Mouse (Mus musculus): ENCODE measurements around the gene Podxl. TPM values are rescaled to one million over a fixed set of nuclear protein-coding genes. Genes with fewer than 3 reads are reported as not detected.

Podxl gene
- polyA plus RNA-seq, 1 experiment = not detected

DNA sequence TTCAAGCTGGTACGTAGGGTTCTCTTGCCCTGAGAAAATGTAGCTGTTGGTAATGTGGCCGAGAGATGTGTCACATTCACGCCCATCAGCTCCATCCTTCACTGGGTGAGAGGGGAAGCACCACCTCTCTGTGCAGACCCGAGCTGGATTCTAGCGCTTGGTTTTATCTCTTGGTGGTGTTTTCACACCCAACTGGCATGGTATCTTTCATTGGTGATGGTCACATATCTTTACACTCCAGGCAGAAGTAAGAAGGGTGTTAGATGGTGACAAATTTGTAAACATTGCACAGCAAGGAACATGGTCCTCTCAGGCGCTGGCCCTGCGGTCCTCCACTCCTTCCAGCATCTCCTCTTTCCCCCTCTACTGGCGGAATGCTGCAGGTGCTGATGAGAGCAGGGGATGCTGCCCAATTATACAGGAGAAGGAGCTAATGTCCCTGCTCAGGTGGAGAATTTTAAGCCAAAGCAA, 44.7 kb downstream of the Podxl start:
- H3K27ac ChIP-seq (ENCODE audit: insufficient read depth, low read depth, low read length) = no peak overlapping the region
- H3K4me1 ChIP-seq (ENCODE audit: control insufficient read depth, insufficient read depth, low read length) = no peaks in the 10 kb centered on the region
- H3K4me3 ChIP-seq (ENCODE audit: insufficient read depth, low read length) = no peak overlapping the region
- TF ChIP-seq POLR2A (IDR thresholded peaks at IDR 0.05; ENCODE audit: borderline replicate concordance, low read depth, low read length) (no peak), CTCF (IDR thresholded peaks at IDR 0.05; ENCODE audit: low read depth, low read length) (no peak)

DNA sequence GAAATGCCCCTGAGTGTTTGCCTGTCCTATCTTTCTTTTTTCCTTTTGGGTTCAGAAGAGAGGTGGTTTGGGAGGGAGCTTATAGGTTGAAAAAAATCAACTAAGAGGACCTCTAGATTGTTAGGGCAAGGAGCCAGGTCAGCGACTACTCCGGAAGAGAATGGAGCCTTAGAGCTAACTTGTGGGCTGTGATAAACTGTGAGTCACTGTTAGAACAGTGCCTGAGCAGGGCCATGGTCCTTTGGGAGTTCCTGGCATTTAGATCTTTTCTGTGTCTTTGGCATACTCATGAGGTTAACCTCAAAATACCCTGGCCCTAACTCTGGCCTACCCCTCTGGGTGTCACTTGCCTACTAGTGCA, 45.5 kb downstream of the Podxl start:
- Histone ChIP-seq H3K27ac (ENCODE audit: insufficient read depth, low read depth, low read length) (no peak overlapping the region), H3K4me1 (ENCODE audit: control insufficient read depth, insufficient read depth, low read length) (no peaks in the 10 kb centered on the region), H3K4me3 (ENCODE audit: insufficient read depth, low read length) (no peak overlapping the region)
- no peak for TF ChIP-seq CTCF (IDR thresholded peaks at IDR 0.05; ENCODE audit: low read depth, low read length)
- TF ChIP-seq POLR2A (IDR thresholded peaks at IDR 0.05; ENCODE audit: borderline replicate concordance, low read depth, low read length) = no peak

DNA sequence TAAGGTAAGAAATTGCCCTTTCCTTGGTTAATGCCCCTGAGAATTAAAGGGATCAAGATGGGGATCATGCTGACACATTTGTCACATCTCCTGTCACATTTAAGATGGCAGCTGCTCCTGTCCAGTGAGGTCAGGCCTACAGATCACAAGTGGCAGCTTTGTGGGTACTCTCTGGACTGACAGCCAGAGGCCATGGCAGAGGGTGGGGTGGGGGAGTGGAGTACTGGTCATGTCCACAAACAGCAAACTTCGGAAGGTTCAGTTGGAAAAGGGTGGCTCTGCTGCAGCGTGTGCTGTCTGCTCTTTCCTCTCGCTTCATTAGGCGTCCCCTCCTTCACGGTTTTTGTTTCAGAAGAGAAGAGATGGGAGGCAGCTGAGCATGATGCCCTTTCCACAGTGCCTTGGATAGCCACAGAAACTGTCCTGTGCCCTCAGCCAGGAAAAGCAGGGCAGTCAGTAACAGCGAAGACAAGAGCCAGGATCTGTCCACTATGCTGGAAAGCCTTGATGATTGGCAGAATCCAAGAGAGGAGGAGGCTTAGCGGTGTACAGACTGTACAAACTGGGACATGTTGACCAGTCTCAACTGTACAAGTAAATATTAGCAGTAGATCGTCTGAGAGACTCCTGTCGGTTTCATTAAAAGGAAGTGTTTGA, 46.0 kb downstream of the Podxl start:
- TF ChIP-seq CTCF (IDR thresholded peaks at IDR 0.05; ENCODE audit: low read depth, low read length) (no peak), POLR2A (IDR thresholded peaks at IDR 0.05; ENCODE audit: borderline replicate concordance, low read depth, low read length) (no peak)
- Histone ChIP-seq H3K4me1 (ENCODE audit: control insufficient read depth, insufficient read depth, low read length) (no peaks in the 10 kb centered on the region), H3K27ac (ENCODE audit: insufficient read depth, low read depth, low read length) (no peak overlapping the region), H3K4me3 (ENCODE audit: insufficient read depth, low read length) (no peak overlapping the region)

DNA sequence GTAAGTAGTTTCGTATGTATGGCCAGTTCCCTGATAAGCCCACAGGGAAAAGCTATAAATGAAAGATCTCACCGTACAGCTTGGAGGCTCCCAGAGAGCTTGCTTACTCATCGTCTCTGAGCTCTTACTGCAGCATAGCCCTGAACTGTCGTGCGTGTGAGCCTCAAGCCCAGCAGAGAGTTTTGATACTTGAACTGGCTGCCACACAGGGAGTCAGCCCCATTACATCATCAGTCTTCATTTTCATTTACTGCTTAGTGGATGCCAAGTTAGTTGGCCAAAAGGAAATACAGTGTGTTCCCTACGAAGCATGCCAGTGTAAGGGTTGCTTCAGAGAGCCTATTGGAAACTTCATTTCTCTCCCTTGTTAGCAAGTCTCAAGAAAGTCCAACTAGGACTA, 50.1 kb downstream of the Podxl start:
- no peak for TF ChIP-seq CTCF (IDR thresholded peaks at IDR 0.05; ENCODE audit: low read depth, low read length)
- no peak for TF ChIP-seq POLR2A (IDR thresholded peaks at IDR 0.05; ENCODE audit: borderline replicate concordance, low read depth, low read length)
- no peak overlapping the region for H3K27ac ChIP-seq (ENCODE audit: insufficient read depth, low read depth, low read length)
- H3K4me1 ChIP-seq (ENCODE audit: control insufficient read depth, insufficient read depth, low read length) = no peaks in the 10 kb centered on the region
- no peak overlapping the region for H3K4me3 ChIP-seq (ENCODE audit: insufficient read depth, low read length)

DNA sequence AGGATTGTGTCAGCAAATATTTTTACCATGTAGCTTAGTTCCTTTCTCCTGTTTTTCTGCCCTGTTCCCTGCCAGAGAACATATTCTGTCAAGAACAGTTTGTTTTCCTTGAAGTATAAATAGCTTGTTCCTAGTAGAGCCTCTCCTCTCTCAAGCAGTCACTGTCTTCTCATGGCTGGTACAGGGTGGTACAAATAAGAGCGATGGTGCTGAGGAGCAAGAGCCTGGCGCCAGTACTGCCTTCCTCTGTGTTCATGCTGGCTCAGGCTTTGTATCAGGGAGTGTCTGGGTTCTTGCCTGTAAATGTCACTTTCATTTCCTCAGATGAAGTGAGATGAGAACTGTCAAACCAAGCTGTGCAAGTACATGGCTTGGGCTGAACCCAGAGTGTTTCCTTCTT, 61.2 kb downstream of the Podxl start:
- H3K4me3 ChIP-seq (ENCODE audit: insufficient read depth, low read length) = no peak overlapping the region
- peaks cover 6% of the 10 kb centered on the region for H3K4me1 ChIP-seq (ENCODE audit: control insufficient read depth, insufficient read depth, low read length)
- H3K27ac ChIP-seq (ENCODE audit: insufficient read depth, low read depth, low read length) = no peak overlapping the region
- no peak for TF ChIP-seq CTCF (IDR thresholded peaks at IDR 0.05; ENCODE audit: low read depth, low read length)
- no peak for TF ChIP-seq POLR2A (IDR thresholded peaks at IDR 0.05; ENCODE audit: borderline replicate concordance, low read depth, low read length)

DNA sequence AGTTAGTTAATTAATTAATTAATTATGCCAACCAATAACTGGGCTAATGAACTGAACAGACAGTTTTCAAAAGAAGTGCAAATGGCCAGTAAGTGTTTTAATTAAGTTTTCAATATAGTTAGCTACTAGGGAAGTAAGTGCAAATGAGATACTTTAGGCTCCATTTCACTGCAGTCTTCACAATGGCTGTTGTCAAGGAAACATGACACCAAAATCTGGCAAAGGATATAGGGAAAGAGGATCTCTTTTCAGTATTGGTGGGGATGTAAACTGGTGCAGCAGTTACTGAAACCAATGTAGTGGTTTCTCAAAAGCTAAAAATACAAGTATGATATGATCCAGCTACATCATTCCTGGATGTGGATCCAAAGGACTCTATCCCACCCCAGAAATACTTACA, 63.1 kb downstream of the Podxl start:
- TF ChIP-seq POLR2A (IDR thresholded peaks at IDR 0.05; ENCODE audit: borderline replicate concordance, low read depth, low read length) = no peak
- no peak for TF ChIP-seq CTCF (IDR thresholded peaks at IDR 0.05; ENCODE audit: low read depth, low read length)
- Histone ChIP-seq H3K27ac (ENCODE audit: insufficient read depth, low read depth, low read length) (no peak overlapping the region), H3K4me1 (ENCODE audit: control insufficient read depth, insufficient read depth, low read length) (peaks cover 6% of the 10 kb centered on the region), H3K4me3 (ENCODE audit: insufficient read depth, low read length) (no peak overlapping the region)

DNA sequence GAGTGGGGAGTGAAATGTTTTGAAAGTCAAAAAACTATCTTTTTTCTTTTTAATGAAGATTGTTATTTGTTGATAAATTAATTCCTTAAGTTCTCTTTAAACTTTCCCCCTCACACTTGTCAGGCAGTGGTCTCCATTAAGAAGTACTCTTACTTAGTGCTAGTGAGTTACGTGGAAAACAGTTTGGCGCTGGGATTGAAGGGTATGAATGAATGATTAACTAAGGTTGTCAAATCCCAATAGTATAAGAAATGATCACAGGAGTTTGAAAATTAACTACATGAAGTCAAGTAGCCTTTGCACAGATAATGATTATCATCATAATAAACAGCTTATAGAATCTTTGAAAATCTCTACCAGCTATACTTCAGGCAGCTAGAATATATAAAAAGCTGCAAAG, 63.5 kb downstream of the Podxl start:
- TF ChIP-seq CTCF (IDR thresholded peaks at IDR 0.05; ENCODE audit: low read depth, low read length) (no peak), POLR2A (IDR thresholded peaks at IDR 0.05; ENCODE audit: borderline replicate concordance, low read depth, low read length) (no peak)
- no peak overlapping the region for H3K4me3 ChIP-seq (ENCODE audit: insufficient read depth, low read length)
- peaks cover 6% of the 10 kb centered on the region for H3K4me1 ChIP-seq (ENCODE audit: control insufficient read depth, insufficient read depth, low read length)
- H3K27ac ChIP-seq (ENCODE audit: insufficient read depth, low read depth, low read length) = no peak overlapping the region

DNA sequence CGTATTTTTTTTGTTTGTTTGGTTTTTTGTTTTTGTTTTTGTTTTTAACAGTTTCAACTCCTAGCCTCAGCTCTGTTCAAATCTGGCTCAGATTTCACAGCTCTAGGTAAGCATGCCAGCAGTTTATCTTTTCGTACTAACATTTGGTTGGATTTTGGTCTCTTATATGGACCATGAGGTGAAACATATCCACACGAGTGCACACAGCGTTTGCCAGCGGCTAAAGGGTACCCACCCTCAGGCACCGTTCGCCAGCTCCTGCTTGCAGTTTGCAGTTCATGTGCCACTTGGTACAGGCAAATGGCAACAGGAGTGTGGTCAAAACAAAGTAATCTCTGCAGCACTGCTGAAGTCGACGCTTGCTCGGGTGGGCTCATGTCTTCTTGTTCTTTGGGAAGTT, 63.9 kb downstream of the Podxl start:
- no peak for TF ChIP-seq CTCF (IDR thresholded peaks at IDR 0.05; ENCODE audit: low read depth, low read length)
- no peak for TF ChIP-seq POLR2A (IDR thresholded peaks at IDR 0.05; ENCODE audit: borderline replicate concordance, low read depth, low read length)
- Histone ChIP-seq H3K4me3 (ENCODE audit: insufficient read depth, low read length) (no peak overlapping the region), H3K27ac (ENCODE audit: insufficient read depth, low read depth, low read length) (no peak overlapping the region), H3K4me1 (ENCODE audit: control insufficient read depth, insufficient read depth, low read length) (peaks cover 6% of the 10 kb centered on the region)

DNA sequence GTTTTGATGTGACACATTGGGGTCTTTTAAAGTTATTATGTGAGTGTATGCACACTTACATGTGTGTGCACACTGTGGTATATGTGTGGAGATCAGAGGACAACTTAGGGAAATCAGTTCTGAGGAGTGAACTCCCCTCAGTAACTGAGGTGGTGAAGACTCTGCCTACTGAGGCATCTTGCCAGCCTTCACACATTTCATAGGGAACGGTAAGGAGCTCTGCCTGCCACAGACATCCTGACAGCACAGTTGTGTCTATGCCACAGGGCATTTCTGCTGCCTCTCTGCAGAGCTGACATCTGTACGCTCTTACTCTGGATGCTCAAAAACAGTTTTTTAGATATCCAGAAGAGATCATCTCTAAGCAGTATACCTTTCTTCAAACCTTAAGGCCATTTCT, 67.6 kb downstream of the Podxl start:
- H3K4me3 ChIP-seq (ENCODE audit: insufficient read depth, low read length) = no peak overlapping the region
- H3K27ac ChIP-seq (ENCODE audit: insufficient read depth, low read depth, low read length) = no peak overlapping the region
- no peak for TF ChIP-seq POLR2A (IDR thresholded peaks at IDR 0.05; ENCODE audit: borderline replicate concordance, low read depth, low read length)
- TF ChIP-seq CTCF (IDR thresholded peaks at IDR 0.05; ENCODE audit: low read depth, low read length) = no peak
- no peaks in the 10 kb centered on the region for H3K4me1 ChIP-seq (ENCODE audit: control insufficient read depth, insufficient read depth, low read length)

DNA sequence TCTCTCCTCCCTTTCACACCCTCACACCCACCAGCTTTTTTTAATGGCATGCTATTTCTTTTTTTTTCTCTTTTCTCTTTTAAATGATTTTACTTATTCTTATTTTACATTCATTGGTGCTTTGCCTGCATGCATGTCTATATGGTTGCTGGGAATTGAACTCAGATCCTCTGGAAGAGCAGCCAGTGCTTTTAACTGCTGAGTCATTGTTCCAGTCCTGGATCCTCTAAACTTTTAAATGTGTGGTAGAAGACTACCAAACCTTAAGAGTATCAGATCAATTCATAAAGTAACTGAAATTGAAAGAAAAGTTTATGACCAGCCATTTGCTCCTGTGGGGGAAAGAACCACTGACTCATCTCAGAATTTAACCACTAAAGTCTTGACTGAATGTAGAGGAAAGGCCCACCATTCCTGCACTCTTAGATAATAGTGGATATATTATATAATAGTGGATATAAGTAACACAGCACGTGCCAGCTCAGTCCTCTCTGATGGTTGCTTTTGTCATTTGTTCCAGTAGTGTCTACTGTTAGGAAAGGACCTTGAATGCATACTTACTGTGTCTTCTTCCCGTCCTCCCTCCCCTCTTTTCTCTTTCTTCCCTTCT, 68.6 kb downstream of the Podxl start:
- no peak overlapping the region for H3K27ac ChIP-seq (ENCODE audit: insufficient read depth, low read depth, low read length)
- no peak overlapping the region for H3K4me3 ChIP-seq (ENCODE audit: insufficient read depth, low read length)
- H3K4me1 ChIP-seq (ENCODE audit: control insufficient read depth, insufficient read depth, low read length) = no peaks in the 10 kb centered on the region
- no peak for TF ChIP-seq CTCF (IDR thresholded peaks at IDR 0.05; ENCODE audit: low read depth, low read length)
- TF ChIP-seq POLR2A (IDR thresholded peaks at IDR 0.05; ENCODE audit: borderline replicate concordance, low read depth, low read length) = no peak
